Mouse (Mus musculus) lung, adult 2 months (tissue): ENCODE measurements at regions not wholly inside any gene's neighbourhood (a gene's known extent, or its start where the extent isn't known, plus 50 kb on each side); places are given as distances from the start of the nearest gene placed in this dataset.

Experiments used
- CTCF ChIP-seq: fragments of 200-500 bp; IDR thresholded peaks from 2 replicates; pipeline ENCODE4 v1.5.1; 2011; ENCODE audit warnings: mild to moderate bottlenecking, low read length, control low read depth; ENCODE audit not compliant: insufficient read depth
- POLR2A ChIP-seq: fragments of 200-500 bp; IDR thresholded peaks from 2 replicates; pipeline ENCODE4 v1.6.1; 2011; ENCODE audit warnings: low read depth, mild to moderate bottlenecking, control low read depth, low read length, borderline replicate concordance; ENCODE audit errors: extremely low read depth

DNA sequence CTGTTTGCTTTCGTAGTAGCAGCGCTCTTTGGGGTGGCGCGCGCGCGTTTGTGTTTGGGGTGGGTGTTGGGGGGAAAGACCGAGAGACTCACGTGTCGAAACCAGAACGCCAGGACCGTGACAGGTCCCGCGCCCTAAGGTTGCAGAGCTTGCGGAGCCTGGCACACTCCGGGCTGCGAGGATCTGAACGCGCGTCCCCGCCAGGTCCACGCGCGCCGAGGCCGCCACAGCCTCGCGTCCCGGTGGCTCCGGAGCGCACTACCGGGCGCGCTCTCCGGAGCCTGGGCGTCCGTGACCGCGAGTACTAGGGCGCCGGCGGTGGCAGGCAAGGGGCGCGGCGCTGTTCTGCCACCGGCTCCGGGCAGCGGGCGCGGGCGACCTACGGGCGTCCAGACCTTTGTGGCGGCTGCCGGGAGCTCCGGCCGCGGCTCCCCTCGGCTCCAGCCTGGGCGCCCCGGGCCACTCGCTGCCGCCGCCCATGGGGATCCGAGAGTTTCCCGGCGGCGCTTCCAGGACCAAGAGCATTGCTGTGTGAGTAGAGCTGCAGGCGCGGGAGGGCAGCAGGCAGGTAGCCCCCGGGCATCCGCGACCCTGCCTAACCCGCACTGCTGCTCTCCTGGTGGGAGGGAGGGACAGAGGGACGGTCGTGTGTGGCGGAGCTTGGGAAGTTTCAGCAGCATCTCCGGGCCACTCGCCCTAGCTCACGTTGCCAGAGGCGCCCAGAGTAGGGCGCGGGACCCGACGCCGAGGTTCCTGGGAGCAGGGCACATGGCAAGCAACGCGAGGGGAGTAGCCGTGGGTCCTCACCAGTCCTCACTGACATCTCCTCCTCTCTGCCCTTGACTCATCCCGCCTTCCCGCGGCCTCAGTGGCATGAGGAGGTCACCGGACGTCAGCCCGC lies 143.9 kb downstream of the Kcnk1 start:
- no peak for TF ChIP-seq CTCF
- TF ChIP-seq POLR2A, result no peak
